Mouse (Mus musculus) kidney, adult 11 months (tissue): ENCODE measurements around the gene Donson.
A peak's percentile ranks its signal among the peaks of the same experiment; 100 is the strongest.
"Not testable (repeated sequence)": the region's sequence is repeated elsewhere in the genome, so short reads cannot be mapped to it uniquely, and the experiment has no call there.

ENCODE experiments used
- DNase-seq: peaks from one replicate; pipeline ENCODE4 v3.0.0; 2022

Donson gene

DNA sequence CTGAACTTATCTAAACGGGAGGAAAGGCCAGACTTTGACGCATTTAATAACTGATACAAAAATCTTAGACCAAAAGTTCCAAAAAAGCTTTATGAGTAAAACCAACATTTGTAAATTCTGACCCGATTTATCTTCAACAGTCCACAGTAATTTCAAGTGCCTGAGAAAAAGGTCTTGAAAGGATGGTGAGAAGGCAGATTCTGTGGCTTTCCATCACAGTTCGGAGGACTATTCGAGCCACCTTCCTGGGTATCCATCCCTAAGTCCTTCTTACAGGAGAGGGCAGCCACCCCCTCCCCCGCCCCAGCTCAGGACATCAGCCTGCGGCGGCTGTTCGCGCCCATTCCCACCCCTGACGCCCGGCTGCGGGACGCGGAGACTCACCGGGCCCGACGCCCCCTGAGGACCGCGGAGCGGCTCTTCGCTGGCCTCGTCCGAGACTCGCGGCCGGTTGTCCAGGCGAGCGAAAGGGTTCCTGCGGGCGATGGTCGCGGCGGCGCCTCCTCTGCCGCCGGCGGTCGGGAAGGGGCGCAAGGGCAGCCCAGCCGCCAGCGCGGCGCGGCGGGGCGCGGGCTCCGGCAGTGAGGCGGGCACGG is 449 bp downstream of the Donson start:
- no peak for DNase-seq

- DNase-seq = no peak
These were observed 2.2 kb downstream of the Donson start for GRCm38 (mm10) chr16:91686369-91686768.

- no peak for DNase-seq
These were observed 3.0 kb downstream of the Donson start for GRCm38 (mm10) chr16:91685526-91685925.

- DNase-seq = no peak
These were observed 7.9 kb downstream of the Donson start for GRCm38 (mm10) chr16:91680656-91681055.

- no peak for DNase-seq
These were observed 10.2 kb downstream of the Donson start for GRCm38 (mm10) chr16:91678147-91678911.

DNA sequence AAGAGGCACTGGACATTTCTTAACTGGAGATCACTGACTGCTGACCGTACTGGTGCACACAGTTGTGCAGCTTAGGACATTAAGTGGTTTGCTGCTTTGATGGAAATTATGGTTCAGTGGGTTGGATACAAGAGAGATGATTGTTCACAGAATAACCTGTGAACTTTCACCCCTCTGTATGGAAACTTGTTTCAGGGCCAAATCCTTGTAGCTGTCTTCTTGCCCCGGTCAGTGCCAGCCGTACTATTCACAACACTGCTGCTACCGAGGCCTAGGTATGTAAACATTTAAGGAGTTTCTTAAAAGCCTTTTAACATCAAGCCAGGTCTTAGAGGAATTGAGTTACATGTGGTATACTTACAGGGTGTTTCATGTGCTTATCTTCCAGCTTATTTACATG is 14.1 kb downstream of the Donson start:
- DNase-seq = no peak

GRCm38 (mm10) chr16:91663795-91664194 is 24.8 kb downstream of the Donson start:
- no peak for DNase-seq

- DNase-seq = no peak
These were observed 26.2 kb downstream of the Donson start for GRCm38 (mm10) chr16:91662336-91662735.

DNA sequence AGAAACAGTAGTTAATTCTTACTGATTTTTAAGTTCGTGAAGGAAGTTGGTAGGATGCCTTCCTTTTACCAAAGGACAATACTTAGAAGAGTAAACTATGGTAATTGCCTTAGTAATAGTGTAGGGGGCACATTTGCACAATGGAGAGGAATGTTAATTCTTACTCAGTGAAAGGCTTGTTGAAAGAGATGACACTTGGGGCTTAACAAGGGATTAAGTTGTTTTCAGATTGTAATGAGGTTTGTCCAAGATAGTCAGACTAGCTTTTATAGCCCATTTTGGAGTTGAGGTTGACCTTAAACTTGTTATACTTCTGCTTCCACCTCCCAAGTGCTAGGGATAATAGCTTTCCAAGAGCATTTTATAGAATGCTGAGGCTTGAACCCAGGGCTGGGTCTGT is 27.2 kb downstream of the Donson start:
- DNase-seq = no peak

DNA sequence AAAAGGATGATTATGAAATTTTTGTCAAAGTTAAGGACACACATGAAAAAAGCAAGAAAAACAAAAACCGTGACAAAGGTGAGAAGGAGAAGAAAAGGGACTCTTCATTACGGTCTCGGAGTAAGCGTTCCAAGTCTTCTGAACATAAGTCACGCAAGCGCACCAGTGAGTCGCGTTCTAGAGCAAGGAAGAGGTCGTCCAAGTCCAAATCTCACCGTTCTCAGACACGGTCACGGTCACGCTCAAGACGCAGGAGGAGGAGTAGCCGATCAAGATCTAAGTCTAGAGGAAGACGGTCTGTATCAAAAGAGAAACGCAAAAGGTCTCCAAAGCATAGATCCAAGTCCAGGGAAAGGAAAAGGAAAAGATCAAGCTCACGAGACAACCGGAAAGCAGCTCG is 28.8 kb downstream of the Donson start:
- no peak for DNase-seq

GRCm38 (mm10) chr16:91658471-91658870 is 30.1 kb downstream of the Donson start:
- no peak for DNase-seq

DNA sequence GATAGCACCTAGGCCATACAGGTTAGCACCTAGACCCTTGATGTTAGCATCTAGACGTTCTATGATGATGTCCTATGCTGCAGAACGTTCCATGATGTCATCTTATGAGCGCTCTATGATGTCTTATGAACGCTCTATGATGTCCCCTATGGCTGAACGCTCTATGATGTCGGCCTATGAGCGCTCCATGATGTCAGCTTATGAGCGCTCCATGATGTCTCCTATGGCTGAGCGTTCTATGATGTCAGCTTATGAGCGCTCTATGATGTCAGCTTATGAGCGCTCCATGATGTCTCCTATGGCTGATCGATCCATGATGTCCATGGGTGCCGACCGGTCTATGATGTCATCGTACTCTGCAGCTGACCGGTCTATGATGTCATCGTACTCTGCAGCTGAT is 31.3 kb downstream of the Donson start:
- no peak for DNase-seq

DNA sequence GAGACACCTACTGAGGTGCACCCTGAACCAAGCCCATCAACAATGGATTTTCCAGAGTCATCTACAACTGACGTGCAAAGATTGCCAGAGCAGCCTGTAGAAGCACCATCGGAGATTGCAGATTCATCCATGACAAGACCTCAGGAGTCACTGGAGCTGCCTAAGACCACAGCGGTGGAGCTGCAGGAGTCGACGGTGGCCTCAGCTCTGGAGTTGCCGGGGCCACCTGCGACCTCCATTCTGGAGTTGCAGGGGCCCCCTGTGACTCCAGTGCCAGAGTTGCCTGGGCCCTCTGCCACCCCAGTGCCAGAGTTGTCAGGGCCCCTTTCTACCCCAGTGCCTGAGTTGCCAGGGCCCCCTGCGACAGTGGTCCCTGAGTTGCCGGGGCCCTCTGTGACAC is 33.3 kb downstream of the Donson start:
- no peak for DNase-seq

- DNase-seq = no peak
These were observed 36.4 kb downstream of the Donson start for GRCm38 (mm10) chr16:91652191-91652590.

DNA sequence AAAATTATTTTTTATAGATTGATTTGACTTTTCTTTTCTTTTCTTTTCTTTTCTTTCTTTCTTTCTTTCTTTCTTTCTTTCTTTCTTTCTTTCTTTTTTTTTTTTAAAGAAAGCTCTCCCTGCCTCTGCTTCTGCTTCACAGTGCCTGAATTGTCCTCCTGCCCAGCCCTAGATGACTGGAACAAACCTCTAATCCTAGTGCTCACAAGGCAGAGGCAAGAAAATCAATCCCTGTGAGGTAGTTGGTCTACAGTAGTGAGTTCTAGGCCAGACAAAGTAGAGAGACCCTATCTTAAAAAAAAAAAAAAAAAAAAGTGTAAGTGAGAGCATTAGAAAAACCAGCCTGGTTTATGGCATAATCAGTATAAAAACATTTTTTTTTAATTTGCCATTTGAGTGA is 38.8 kb downstream of the Donson start:
- no peak for DNase-seq

DNA sequence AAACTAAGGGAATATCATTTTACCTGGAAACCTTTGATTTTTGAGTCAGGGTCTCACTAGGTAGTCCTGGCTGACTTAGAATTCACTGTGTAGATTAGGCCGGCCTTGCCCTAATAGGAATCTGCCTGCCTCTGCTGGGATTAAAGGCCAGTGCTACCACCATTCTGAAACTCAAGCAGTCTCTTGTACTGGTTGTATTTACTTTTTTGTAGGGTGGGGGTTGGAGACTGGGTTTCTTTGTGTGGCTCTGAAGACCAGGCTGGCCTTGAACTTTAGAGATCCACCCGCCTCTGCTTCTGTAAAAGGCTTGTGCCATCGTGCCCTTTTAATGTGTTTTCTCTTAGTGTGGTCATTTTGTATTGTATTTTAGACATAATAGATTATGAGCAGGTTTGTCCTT is 39.3 kb downstream of the Donson start:
- DNase-seq = no peak

DNA sequence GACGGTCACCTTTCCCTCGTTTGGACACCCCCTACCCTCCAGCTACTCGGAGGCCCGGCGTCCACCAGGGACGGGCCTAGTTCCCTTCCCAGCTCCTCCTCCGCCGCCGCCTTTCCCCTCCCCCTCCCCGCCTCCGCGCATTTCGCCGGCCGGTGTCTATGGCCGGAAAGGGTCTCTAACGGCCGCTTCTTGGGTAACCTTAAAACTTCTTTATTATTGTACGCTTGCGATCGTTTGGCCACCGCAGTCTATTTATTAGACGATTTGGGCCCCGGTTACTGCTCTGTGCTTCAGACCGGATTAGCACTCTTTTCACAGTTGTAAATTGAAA is 40.4 kb downstream of the Donson start:
- DNase-seq = peak; percentile 66

DNA sequence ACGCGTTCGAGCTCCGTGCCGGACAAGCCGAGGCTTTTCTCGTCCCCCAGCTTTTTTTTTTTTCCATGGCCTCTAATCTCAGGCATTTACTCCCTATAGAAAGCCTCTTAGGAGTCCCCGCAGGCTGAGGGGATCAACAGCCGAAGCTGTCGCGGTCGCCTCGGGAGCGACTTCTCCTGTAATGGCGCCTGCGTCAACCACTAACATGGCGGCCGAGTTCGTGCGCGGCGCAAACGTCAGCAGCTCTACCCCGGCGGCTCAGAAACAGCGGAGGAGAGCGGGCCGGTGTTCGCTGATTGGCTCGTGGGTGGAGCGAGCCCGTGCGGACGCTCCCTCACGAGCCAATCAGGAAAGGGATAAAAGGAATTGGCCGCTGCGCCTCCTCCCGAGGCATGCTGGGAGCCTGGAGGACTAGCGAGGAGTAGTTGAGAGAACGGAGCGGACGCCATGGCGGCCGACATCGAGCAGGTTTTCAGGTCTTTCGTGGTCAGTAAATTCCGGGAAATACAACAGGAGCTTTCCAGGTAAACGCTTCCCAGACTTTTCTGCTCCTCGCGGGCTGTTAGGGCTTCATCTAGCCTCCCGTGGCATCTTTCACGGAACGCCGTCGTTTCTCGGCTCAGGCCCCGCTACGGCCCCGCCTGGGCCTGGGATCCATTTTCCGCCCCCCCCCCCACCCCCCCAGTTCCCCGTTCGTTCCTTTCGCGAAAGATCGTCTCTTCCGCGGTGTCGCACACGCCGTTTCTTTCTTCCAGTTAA is 40.9 kb downstream of the Donson start, which contains the start of gene Son:
TSS of gene Son (plus strand) at position 46 of the 759 bp plus-strand sequence.
- peak; percentile 97 for DNase-seq

DNA sequence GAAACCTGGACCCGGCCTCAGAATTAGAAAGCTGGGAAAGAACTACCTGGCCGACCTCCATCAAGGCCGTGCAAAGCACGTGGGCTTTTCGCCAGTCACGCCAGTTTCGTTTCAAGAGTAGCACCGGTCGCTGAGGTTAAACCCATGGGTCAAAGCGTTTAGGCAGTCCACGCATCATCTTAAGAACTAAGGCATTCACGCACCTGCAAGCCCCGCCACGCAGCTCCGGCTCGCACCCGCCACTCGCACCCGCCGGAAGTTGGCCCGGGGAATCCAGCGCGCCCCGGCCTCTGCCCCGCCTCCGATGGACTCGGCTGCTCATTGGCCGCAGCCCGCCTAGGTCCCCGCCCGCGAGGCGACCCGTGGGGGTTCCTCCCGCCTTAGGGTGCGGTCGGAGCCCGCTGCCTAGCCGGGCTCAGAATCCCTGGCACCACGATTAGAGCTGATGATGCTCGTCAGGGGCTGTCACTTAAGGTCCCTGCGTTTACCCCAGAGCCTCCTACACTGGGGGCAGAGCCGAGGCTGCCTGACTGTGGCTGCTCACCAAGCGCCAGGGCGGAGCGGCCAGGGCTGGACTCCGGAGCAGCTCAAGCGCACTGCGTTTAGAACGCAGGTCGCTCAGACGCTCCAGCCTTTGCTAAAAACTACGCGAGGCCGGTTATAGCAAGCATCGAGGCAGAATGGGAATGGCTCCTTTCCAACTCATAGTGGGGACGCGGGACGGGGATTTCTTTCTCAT is 41.7 kb downstream of the Donson start, which contains the start of gene Gart:
TSS of gene Gart (minus strand) at position 272 of the 739 bp plus-strand sequence.
- peak; percentile 93 for DNase-seq

DNA sequence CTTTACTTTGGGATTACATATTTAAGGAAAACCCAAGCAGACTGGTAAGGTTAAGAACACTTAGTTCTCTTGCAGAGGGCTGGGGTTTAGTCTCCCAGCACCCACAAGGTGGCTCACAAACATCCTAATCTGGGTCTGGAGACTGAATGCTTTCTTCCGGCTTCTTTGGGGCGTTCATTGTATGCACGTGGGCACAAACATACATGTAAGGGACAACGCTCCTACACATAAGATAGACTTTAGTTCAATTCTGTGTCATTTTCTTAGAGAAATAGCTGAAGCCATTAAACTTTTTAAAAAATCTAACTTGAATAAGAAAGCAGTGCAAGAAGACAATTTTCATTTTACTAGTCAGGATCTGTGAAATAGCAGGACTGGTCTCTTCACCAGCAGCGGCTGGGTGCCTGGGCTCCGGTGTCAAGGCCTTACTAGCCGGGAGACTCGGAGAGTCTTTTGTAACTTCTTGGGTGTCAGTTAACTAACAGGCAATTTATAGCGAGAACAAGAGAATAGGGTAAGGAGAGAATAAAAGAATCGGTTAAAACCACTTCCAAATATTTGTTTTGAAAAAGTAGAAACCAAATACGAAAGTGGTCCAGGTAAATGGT is 42.5 kb downstream of the Donson start:
- no peak for DNase-seq

DNA sequence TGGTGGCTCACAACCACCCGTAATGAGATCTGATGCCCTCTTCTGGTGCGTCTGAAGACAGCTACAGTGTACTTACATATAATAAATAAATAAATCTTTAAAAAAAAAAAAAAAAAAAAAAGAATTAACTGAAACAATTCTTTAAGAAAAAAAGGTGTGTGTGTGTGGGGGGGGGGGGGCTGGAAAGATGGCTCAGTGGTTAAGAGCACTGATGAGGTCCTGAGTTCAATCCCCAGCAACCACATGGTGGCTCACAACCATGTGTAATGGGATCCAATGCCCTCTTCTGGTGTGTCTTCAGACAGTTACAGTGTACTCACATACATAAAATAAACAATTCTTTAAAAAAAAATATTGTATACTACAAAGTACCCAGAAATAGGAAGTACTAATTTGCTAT is 43.1 kb downstream of the Donson start:
- DNase-seq = not testable (repeated sequence)

DNA sequence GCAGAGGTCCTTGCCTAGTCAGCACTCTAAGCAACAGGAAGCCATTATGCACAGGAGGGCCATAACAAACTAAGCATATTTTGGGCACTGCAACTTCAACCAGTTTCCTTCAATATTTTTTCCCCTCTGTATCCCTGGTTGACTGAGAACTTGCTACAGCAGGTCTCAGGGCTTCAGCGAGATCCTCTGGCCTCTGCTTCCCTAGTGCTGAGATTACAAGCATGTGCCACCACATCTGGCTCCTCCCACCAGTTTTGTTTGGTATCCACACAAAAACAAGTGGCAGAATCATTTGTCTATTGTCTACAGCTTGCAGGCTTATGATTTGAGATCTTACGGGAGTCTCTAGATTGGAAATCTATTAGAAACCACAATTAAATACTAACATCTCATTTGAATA is 43.7 kb downstream of the Donson start:
- no peak for DNase-seq

DNA sequence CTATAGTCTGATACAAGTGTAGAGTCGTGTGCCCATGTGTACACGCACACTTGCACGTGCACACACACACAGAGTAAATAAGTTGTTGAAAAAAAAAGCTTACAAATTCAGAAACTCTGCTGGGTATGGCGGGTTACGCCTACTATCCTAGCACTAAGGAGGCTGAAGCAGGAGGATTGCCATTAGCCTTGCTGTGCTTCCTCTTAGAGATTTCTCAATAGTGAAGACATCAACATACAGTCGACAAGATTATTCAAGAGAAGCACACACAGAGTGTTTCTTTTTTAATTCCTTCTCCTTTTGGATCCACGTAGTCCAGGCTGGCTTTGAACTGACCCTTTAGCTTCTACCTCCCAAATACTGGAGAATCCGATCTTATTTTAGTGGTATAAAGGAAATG is 48.4 kb downstream of the Donson start:
- DNase-seq = no peak
